Mouse (Mus musculus) right cerebral cortex, adult 2 months (tissue): ENCODE measurements at regions not wholly inside any gene's neighbourhood (a gene's known extent, or its start where the extent isn't known, plus 50 kb on each side); places are given as distances from the start of the nearest gene placed in this dataset.

ENCODE experiments used
- DNase-seq, 2 experiments: peaks; one replicate each; pipeline ENCODE4 v3.0.0; 2021 to 2022; ENCODE audit warnings: low spot score in 2 of 2

DNA sequence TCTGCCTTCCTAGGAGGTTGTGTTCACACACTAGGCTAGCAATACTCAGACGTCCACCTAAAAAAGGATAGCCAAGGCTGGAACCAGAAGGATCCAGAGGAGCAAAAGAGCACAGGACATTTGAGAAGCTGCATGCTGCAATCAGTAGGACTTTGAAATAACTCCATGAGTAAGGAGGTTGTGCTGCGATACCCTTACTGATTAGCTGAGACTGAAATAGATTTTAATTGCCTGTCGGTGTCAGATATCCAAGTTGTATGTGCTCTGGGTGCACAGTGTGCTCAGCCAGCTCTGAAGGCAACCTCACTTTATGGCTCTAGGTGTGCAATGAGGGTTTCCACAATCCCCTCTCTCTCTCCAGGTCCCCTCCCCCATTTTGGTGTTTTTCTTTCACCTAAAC, 2159.2 kb upstream of the Gm7489 start:
- DNase-seq: no peak

- no peak for DNase-seq
These were observed 2154.6 kb upstream of the Gm7489 start for GRCm38 (mm10) chr15:51730106-51730505.

- peak; percentile 7 to 12 for DNase-seq
These were observed 2153.8 kb upstream of the Gm7489 start for GRCm38 (mm10) chr15:51730805-51731412.

GRCm38 (mm10) chr15:51734194-51734593, 2150.5 kb upstream of the Gm7489 start:
- no peak for DNase-seq
